Mouse (Mus musculus) forebrain, embryonic 14.5 days (tissue): ENCODE measurements at regions not wholly inside any gene's neighbourhood (a gene's known extent, or its start where the extent isn't known, plus 50 kb on each side); places are given as distances from the start of the nearest gene placed in this dataset.

Source experiments
- ATAC-seq: fragments of 200-750 bp; cut with Nextera tagmentation; 2 replicates; pipeline ENCODE4 v1.8.0; 2017; ENCODE audit warnings: mild to moderate bottlenecking, moderate library complexity
- DNase-seq: peaks from one replicate; pipeline ENCODE4 v3.0.0-alpha.2; 2015; ENCODE audit warnings: low spot score
- H3K27ac ChIP-seq: fragments of 300-500 bp; sonication (generic); 2 replicates; pipeline ENCODE4 v1.5.1; 2014; ENCODE audit warnings: low read depth, mild to moderate bottlenecking, control low read depth, low read length, moderate library complexity
- H3K27me3 ChIP-seq: fragments of 300-500 bp; sonication (generic); replicated peaks from 2 replicates; pipeline ENCODE4 v1.6.1; 2014; ENCODE audit warnings: low read length, control low read depth, mixed read lengths; ENCODE audit not compliant: control insufficient read depth, insufficient read depth
- H3K36me3 ChIP-seq: fragments of 300-500 bp; sonication (generic); 2 replicates; pipeline ENCODE4 v1.6.1; 2014; ENCODE audit warnings: low read length, control low read depth; ENCODE audit not compliant: control insufficient read depth, insufficient read depth
- H3K4me1 ChIP-seq: fragments of 300-500 bp; sonication (generic); 2 replicates; pipeline ENCODE4 v1.6.1; 2014; ENCODE audit warnings: antibody characterized with exemption, low read length, control low read depth; ENCODE audit not compliant: control insufficient read depth, insufficient read depth
- H3K4me2 ChIP-seq: fragments of 300-500 bp; sonication (generic); 2 replicates; pipeline ENCODE4 v1.6.1; 2014; ENCODE audit warnings: mild to moderate bottlenecking, control low read depth, low read length
- H3K4me3 ChIP-seq: fragments of 300-500 bp; sonication (generic); 2 replicates; pipeline ENCODE4 v1.5.1; 2014; ENCODE audit warnings: low read depth, low read length, control low read depth
- H3K9ac ChIP-seq: fragments of 300-500 bp; sonication (generic); 2 replicates; pipeline ENCODE4 v1.6.1; 2014; ENCODE audit warnings: mild to moderate bottlenecking, low read length, control low read depth, moderate library complexity
- H3K9me3 ChIP-seq: fragments of 300-500 bp; sonication (generic); replicated peaks from 2 replicates; pipeline ENCODE4 v1.6.1; 2016; ENCODE audit warnings: low read length, control low read depth, mixed read lengths; ENCODE audit not compliant: control insufficient read depth
- WGBS: fragments of 180-500 bp; shearing (Covaris S2); extraction: QIAGEN DNeasy Blood & Tissue Kit; methylation state at CpG from one replicate; pipeline ENCODE4 v1.1.7; 2014; 5-methylcytosine and 5-hydroxymethylcytosine counted together

DNA sequence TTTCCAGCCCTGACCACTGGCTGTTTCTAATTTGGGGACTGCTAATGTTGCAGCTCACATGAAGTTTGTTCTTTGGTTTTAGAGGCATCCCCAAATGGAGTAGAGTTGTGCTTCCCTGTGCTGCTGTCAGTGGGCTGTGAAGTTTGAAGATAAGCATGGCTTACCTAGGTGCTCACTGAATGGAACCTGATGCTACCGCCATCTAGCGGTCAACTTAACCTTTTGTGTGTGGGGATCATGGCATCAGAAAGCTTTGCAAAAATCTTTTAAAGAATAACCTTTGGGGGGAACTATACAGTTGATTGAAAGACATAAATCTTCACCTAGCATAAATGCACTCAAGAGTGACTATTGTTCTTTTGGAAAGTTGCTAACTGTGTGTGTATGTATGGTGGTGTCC lies 382.8 kb upstream of the Trpc7 start:
- ATAC-seq: no peak
- Histone ChIP-seq H3K9me3 (no peaks in the 10 kb centered on the region), H3K9ac (no peak overlapping the region), H3K27ac (no peak overlapping the region), H3K4me2 (no peak overlapping the region), H3K36me3 (no peaks in the 10 kb centered on the region), H3K4me1 (peaks cover 2% of the 10 kb centered on the region; the same call in 1 of the 2 replicates), H3K27me3 (no peaks in the 10 kb centered on the region), H3K4me3 (no peak overlapping the region)
- DNase-seq: peak; percentile 64
- 3% methylated on average over 2 of the region's 2 CpGs for WGBS

DNA sequence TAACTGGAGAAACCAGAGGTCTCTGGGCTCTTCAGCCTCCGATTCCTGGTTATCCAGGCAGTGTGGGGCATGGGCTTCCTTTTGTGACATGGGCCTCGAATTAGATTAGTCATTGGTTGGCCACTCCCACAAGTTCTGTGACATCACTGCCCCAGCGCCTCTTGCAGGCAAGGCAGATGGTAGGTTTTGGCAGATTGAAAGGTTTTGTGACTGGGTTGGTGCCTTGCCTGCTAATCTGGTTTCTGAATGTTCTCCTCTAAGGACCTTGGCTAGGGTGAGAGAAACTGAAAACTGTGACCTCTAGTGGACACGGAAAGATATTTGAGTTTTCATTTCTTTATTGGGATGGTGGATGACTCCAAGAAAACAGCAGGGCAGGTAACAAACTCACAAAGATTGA lies 381.3 kb upstream of the Trpc7 start:
- ATAC-seq (no peak), DNase-seq (peak; percentile 67)
- Histone ChIP-seq H3K27ac (no peak overlapping the region), H3K9me3 (no peaks in the 10 kb centered on the region), H3K4me3 (no peak overlapping the region), H3K4me2 (no peak overlapping the region), H3K36me3 (no peaks in the 10 kb centered on the region), H3K4me1 (peaks cover 2% of the 10 kb centered on the region; the same call in 1 of the 2 replicates), H3K9ac (no peak overlapping the region), H3K27me3 (no peaks in the 10 kb centered on the region)
- WGBS: 42% methylated on average over 4 of the region's 4 CpGs

DNA sequence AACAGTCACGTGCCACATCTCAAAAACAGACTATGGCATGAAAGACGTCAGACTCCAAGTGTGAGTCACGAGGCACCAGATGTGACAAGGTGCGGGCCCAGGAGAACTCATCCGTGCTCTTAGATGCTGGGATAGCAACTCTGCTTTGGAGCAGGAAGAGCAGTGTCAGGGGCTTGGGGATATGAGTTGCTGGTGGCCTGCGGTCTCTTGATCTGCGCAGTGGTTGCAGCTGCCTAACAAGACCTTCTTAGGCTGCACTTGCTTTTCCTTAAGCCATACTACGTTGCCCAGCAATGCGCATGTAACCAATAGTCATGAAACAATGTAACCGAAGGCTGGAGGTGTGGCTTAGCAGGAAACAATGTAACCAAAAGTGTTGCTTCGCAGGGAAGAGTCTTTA lies 380.1 kb upstream of the Trpc7 start:
- WGBS: 86% methylated on average over 11 of the region's 11 CpGs
- no peaks in the 10 kb centered on the region for H3K36me3 ChIP-seq

GRCm38 (mm10) chr13:57273593-57273992 lies 377.8 kb upstream of the Trpc7 start:
- WGBS: 21% methylated on average over 3 of the region's 3 CpGs
- Histone ChIP-seq H3K4me3 (no peak overlapping the region), H3K27ac (no peak overlapping the region), H3K9me3 (no peaks in the 10 kb centered on the region), H3K9ac (no peak overlapping the region), H3K4me1 (no peaks in the 10 kb centered on the region), H3K36me3 (no peaks in the 10 kb centered on the region), H3K27me3 (no peaks in the 10 kb centered on the region), H3K4me2 (no peak overlapping the region)
- no peak for DNase-seq
- no peak for ATAC-seq

More for the DNA sequence above, 380.1 kb upstream of the Trpc7 start:
- DNase-seq (no peak), ATAC-seq (no peak)
- Histone ChIP-seq H3K9me3 (no peaks in the 10 kb centered on the region), H3K9ac (no peak overlapping the region), H3K4me1 (no peaks in the 10 kb centered on the region), H3K27me3 (no peaks in the 10 kb centered on the region), H3K4me3 (no peak overlapping the region), H3K27ac (no peak overlapping the region), H3K4me2 (no peak overlapping the region)

- Histone ChIP-seq H3K27ac (no peak overlapping the region), H3K36me3 (no peaks in the 10 kb centered on the region), H3K4me1 (no peaks in the 10 kb centered on the region), H3K4me3 (no peak overlapping the region), H3K9me3 (no peaks in the 10 kb centered on the region), H3K4me2 (no peak overlapping the region), H3K27me3 (no peaks in the 10 kb centered on the region), H3K9ac (no peak overlapping the region)
- peak; percentile 79 for ATAC-seq
- peak; percentile 85 for DNase-seq
- 15% methylated on average over 8 of the region's 8 CpGs for WGBS
These were observed 373.8 kb upstream of the Trpc7 start for GRCm38 (mm10) chr13:57269614-57270013.

DNA sequence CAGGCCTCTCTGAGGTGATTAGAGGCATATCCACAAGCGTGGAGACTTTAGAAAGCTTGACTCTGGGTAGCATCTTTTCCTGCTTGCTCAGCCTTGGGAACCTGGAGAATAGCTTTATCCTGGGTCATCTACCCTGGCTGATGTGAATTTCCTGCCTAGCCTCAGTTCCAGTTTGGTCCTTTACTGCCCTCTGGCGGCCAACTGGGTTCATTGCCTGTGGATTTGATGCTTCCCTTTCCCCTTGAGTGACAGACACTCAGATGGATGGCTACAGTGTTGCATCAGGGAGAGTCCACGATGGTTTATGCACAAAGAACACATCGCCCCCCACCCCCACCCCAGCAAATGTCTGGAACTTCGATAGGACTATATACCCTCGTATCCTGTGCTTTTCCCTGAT lies 364.1 kb upstream of the Trpc7 start:
- DNase-seq (peak; percentile 85), ATAC-seq (peak; percentile 50)
- H3K9me3 ChIP-seq: no peaks in the 10 kb centered on the region
- no peaks in the 10 kb centered on the region for H3K27me3 ChIP-seq
- H3K9ac ChIP-seq: no peak overlapping the region
- H3K4me3 ChIP-seq: no peak overlapping the region
- no peak overlapping the region for H3K27ac ChIP-seq
- WGBS: 5% methylated on average over 6 of the region's 6 CpGs
- no peak overlapping the region for H3K4me2 ChIP-seq
- H3K4me1 ChIP-seq: no peaks in the 10 kb centered on the region
- H3K36me3 ChIP-seq: no peaks in the 10 kb centered on the region

GRCm38 (mm10) chr13:57259474-57259873 lies 363.7 kb upstream of the Trpc7 start:
- ATAC-seq: 0 out of 2 replicates have a peak, but pooled peaks have one; percentile 12
- no peaks in the 10 kb centered on the region for H3K36me3 ChIP-seq
- 70% methylated on average over 8 of the region's 8 CpGs for WGBS
- no peaks in the 10 kb centered on the region for H3K27me3 ChIP-seq
- no peak overlapping the region for H3K4me2 ChIP-seq
- H3K27ac ChIP-seq: no peak overlapping the region
- no peaks in the 10 kb centered on the region for H3K4me1 ChIP-seq
- no peak overlapping the region for H3K9ac ChIP-seq
- no peak for DNase-seq
- H3K9me3 ChIP-seq: no peaks in the 10 kb centered on the region
- no peak overlapping the region for H3K4me3 ChIP-seq

DNA sequence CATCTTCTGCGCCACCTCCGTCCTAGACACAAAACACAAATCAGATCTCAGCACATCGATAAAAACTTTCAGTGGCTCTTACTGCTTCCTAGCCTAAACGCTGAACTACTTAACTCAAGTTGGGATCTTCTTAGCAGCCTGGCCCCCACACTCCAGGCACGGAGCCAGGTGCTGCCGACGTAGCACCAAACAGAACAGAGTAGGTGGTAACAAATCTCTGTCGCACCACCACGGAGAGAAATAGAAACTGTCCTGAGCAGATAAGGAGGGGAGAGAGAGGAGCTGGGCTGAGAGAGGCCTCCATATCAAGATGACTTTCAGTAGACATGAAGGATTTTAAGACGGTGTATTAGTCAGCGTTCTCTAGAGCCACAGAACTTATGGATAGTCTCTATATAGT lies 360.1 kb upstream of the Trpc7 start:
- Histone ChIP-seq H3K27me3 (no peaks in the 10 kb centered on the region), H3K4me2 (no peak overlapping the region), H3K27ac (no peak overlapping the region), H3K4me1 (no peaks in the 10 kb centered on the region), H3K36me3 (no peaks in the 10 kb centered on the region), H3K4me3 (no peak overlapping the region), H3K9me3 (no peaks in the 10 kb centered on the region), H3K9ac (no peak overlapping the region)
- DNase-seq (no peak), ATAC-seq (no peak)
- WGBS: 90% methylated on average over 11 of the region's 11 CpGs

DNA sequence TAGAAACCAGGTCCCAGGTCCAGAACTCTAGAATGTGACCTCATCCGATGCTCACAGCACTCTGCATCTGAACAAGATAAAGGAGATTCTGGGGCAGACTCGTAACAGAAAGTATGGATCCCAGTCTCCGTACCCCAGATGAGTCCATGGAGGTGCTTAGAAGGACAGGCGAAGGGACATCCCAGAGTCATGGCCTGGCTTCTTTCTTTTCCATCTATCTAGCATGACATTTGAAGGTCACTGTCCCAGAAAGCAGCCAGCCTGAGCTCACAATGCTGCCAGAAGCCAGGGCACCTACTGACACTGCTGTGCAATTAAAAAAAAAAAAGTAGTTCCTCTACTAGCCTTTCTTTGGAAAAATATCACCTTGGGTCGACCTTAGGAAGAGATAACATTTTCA lies 354.1 kb upstream of the Trpc7 start:
- Histone ChIP-seq H3K4me2 (no peak overlapping the region), H3K9me3 (no peaks in the 10 kb centered on the region), H3K4me1 (no peaks in the 10 kb centered on the region), H3K9ac (no peak overlapping the region), H3K36me3 (no peaks in the 10 kb centered on the region), H3K27me3 (no peaks in the 10 kb centered on the region), H3K4me3 (no peak overlapping the region), H3K27ac (no peak overlapping the region)
- DNase-seq: no peak
- 81% methylated on average over 5 of the region's 5 CpGs for WGBS
- no peak for ATAC-seq
